Mouse (Mus musculus): ENCODE results near the gene Gm3468.
"Not testable (repeated sequence)": the region's sequence is repeated elsewhere in the genome, so short reads cannot be mapped to it uniquely, and the experiment has no call there.

Gm3468 gene

DNA sequence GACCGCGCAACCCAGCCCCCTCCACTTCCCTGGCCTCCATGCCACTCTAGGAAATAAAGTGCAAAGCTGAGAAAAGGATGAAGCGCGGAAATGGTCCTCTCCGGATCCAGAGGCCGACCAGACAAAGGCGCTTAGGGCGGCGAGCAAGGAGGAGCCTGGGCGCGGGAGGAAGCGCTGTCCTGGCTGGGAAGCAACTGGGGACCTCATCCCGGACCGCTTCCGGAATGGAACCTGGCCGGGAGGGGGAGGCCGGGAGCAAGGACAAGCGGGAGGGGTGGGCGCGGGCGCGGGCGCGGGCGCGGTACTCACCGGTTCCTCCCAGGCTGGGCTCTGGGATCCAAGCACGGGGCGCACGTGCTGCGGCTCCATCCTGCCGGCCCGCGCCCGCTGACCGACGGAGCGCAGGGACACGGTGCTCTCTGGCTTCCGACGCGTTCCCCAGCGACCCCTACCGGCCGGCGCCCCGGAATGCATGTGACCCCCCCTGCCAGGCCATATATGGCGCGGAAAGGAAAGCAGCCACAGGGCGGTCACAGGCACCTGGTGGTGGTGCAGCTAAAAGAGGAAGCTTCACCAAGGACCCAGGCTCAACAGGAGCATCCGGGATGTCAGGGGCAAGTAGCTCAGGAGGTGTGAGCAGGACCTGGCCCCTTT, at the start of gene Gm3468:
TSS of gene Gm3468 (minus strand) at position 394 of the 654 bp plus-strand sequence.
- peak; percentile 75 for DNase-seq (ENCODE audit: low read depth, low spot score)

DNA sequence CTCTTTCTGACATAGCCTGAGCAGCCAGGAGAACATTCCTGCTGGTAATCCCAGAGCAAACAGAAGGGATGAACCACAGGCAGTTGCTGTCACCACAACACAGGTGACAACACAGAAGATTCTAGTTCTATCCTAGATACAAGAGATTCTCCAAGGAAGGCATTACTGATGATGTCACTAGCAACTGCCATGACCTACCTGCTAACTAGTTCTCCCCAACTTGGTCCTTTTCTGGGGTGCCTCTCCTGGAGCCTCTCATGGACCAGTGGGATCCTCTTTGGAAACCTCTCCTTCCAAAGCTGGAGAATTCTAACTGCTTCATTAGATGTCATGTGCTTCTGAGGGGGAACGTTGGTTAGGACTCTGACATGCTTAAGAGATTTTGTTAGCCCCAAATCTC, 17.2 kb upstream of the Gm3468 start, which contains the start of gene Gm3476:
TSS of gene Gm3476 (minus strand) at position 101 of the 400 bp plus-strand sequence.
- DNase-seq (ENCODE audit: low read depth, low spot score) = not testable (repeated sequence)

DNA sequence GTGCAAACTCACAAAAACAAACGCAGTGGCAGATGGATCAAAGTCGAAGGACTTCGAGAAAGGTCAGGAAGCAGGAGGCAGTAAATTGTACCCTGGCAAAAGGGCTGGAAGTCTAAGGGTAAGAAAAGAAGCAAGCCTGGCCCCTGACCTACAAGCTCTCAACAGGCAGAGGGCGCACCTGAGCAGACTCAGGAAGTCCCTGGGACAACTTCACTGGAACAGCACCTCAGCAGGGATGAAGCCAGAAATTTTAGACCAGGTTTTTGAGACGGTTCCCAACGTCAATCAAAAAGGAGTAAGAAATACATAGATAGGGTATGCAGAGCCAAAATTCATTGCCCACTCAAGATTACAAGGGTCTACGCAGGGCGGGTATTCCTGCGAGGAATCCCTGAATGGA, 965 bp downstream of the Gm3468 start:
- peak; percentile 12 for DNase-seq (ENCODE audit: low read depth, low spot score)

DNA sequence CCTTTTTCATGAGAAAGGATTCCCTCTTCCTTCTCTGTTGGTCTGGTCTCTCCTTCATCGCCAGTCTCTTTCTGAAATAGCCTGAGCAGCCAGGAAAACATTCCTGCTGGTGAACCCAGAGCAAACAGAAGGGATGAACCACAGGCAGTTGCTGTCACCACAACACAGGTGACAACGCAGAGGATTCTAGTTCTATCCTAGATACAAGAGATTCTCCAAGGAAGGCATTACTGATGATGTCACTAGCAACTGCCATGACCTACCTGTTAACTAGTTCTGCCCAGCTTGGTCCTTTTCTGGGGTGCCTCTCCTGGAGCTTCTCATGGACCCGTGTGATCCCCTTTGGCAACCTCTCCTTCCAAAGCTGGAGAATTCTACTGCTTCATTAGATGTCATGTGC, 14.6 kb downstream of the Gm3468 start, which contains the start of gene Gm8206:
TSS of gene Gm8206 (minus strand) at position 101 of the 400 bp plus-strand sequence.
- not testable (repeated sequence) for DNase-seq (ENCODE audit: low read depth, low spot score)

DNA sequence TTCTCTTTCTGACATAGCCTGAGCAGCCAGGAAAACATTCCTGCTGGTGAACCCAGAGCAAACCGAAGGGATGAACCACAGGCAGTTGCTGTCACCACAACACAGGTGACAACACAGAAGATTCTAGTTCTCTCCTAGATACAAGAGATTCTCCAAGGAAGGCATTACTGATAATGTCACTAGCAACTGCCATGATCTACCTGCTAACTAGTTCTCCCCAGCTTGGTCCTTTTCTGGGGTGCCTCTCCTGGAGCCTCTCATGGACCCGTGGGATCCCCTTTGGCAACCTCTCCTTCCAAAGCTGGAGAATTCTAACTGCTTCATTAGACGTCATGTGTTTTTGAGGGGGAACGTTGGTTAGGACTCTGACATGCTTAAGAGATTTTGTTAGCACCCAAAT, 50.3 kb downstream of the Gm3468 start, which contains the start of gene Gm6337:
TSS of gene Gm6337 (minus strand) at position 101 of the 400 bp plus-strand sequence.
- not testable (repeated sequence) for DNase-seq (ENCODE audit: low read depth, low spot score)
